In the genomic region with DNA sequence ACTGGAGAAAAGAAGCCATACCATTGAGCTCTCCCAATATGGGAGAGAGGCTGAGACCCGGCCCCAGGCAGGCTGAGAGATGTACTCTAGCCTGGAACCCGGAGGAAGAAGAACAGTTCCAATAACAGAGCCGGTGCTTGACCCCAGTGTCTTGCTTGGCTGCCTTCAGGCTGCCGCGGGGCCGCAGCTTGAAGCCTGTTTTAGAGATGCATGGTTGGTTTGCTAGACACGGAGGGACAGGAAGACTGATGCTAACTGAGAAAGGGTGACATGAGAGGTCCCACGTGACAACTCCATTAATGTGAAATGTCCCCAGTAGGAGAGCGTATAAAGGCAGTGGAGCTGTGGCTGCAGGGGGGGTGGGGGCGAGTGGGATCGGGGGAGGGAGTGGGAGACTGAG, we compare ENCODE assay signal across 17 mouse cellular contexts.
A peak's percentile ranks its signal among the peaks of the same experiment; 100 is the strongest.
DNase-seq lines count a peak whose midpoint lies in the region; ATAC-seq lines count a peak whose summit lies in the region.
"Had no signal": no experiment of that assay in that cellular context is flagged by ENCODE, and none has a peak within 500 bp of the region (broad histone marks: within the 10 kb centered on the region; RNA-seq: fewer than 3 reads in every experiment).

No protein-coding gene starts in this region.

- H3K9ac ChIP-seq in heart, embryonic 13.5 days = 0 out of 2 replicates have a peak overlapping the region, but pooled peaks have one; percentile 8
- 0 out of 2 replicates have a peak overlapping the region, but pooled peaks have one; percentile 20 for H3K9ac ChIP-seq in midbrain, embryonic 13.5 days (replicated peaks)
- no peak overlapping the region; the same call in 1 of the 2 replicates for H3K9ac ChIP-seq in midbrain, embryonic 11.5 days (ENCODE audit: low read length)
- H3K9ac ChIP-seq in midbrain, embryonic 14.5 days (replicated peaks; ENCODE audit: low read length) = no peak overlapping the region
- H3K9ac ChIP-seq: limb, embryonic 15.5 days; lung, embryonic 14.5 days had no signal

- no peak for ATAC-seq in heart, embryonic 13.5 days (ENCODE audit: extremely low read depth, insufficient number of reproducible peaks, low FRiP score, low TSS enrichment)
- ATAC-seq in midbrain, embryonic 13.5 days = no peak
- no peak for ATAC-seq in midbrain, embryonic 11.5 days (ENCODE audit: low FRiP score)
- ATAC-seq in midbrain, embryonic 14.5 days (ENCODE audit: low FRiP score, low TSS enrichment) = no peak
- ATAC-seq: forebrain, embryonic 16.5 days had no signal

- no peak for DNase-seq in heart, adult 11 months
- no peak for DNase-seq in midbrain, embryonic 11.5 days (ENCODE audit: low spot score, missing footprints)
- no peak for DNase-seq in midbrain, embryonic 14.5 days
- DNase-seq in adrenal gland, postnatal 36 days = no peak
- DNase-seq in lung, postnatal 25 days (ENCODE audit: low spot score) = no peak
- DNase-seq: adrenal gland, postnatal 14 days; cerebellum, adult 9-11 months; gastrocnemius, postnatal 25 days; lung, embryonic 14.5 days; right cerebral cortex, adult 18-20 months; spleen, adult 18-20 months; thymus, postnatal 4 days had no signal

- H3K27me3 ChIP-seq in heart, embryonic 13.5 days (replicated peaks) = peaks cover 15% of the 10 kb centered on the region; the same call in 1 of the 2 replicates
- H3K27me3 ChIP-seq in midbrain, embryonic 13.5 days = peaks cover 1% of the 10 kb centered on the region; the same call in 1 of the 2 replicates
- no peaks in the 10 kb centered on the region; the same call in 1 of the 2 replicates for H3K27me3 ChIP-seq in midbrain, embryonic 11.5 days (ENCODE audit: control insufficient read depth, insufficient read depth, low read length)
- no peaks in the 10 kb centered on the region for H3K27me3 ChIP-seq in midbrain, embryonic 14.5 days (ENCODE audit: control insufficient read depth, insufficient read depth, low read length)

- no peak overlapping the region for H3K27ac ChIP-seq in heart, embryonic 13.5 days (replicated peaks)
- H3K27ac ChIP-seq in midbrain, embryonic 13.5 days = peak overlapping the region; percentile 87
- no peak overlapping the region for H3K27ac ChIP-seq in midbrain, embryonic 11.5 days (ENCODE audit: low read depth, low read length)
- 0 out of 2 replicates have a peak overlapping the region, but pooled peaks have one; percentile 80 for H3K27ac ChIP-seq in midbrain, embryonic 14.5 days (replicated peaks; ENCODE audit: low read depth, low read length)
- H3K27ac ChIP-seq: limb, embryonic 15.5 days; stomach, postnatal 0 days had no signal

- H3K4me2 ChIP-seq in heart, embryonic 13.5 days = no peak overlapping the region
- H3K4me2 ChIP-seq in midbrain, embryonic 13.5 days (replicated peaks) = no peak overlapping the region
- H3K4me2 ChIP-seq in midbrain, embryonic 11.5 days = no peak overlapping the region
- no peak overlapping the region for H3K4me2 ChIP-seq in midbrain, embryonic 14.5 days (ENCODE audit: low read length)
- H3K4me2 ChIP-seq: limb, embryonic 15.5 days; lung, embryonic 14.5 days had no signal

- no peaks in the 10 kb centered on the region for H3K9me3 ChIP-seq in heart, embryonic 13.5 days
- no peaks in the 10 kb centered on the region for H3K9me3 ChIP-seq in midbrain, embryonic 13.5 days
- no peaks in the 10 kb centered on the region for H3K9me3 ChIP-seq in midbrain, embryonic 11.5 days (ENCODE audit: control insufficient read depth, low read length)
- no peaks in the 10 kb centered on the region for H3K9me3 ChIP-seq in midbrain, embryonic 14.5 days (ENCODE audit: control insufficient read depth, low read length)
- H3K9me3 ChIP-seq: limb, embryonic 15.5 days had no signal

- H3K4me1 ChIP-seq in heart, embryonic 13.5 days = peaks cover 40% of the 10 kb centered on the region
- peaks cover 85% of the 10 kb centered on the region for H3K4me1 ChIP-seq in midbrain, embryonic 13.5 days (replicated peaks)
- peaks cover 62% of the 10 kb centered on the region for H3K4me1 ChIP-seq in midbrain, embryonic 11.5 days (ENCODE audit: control insufficient read depth, insufficient read depth, low read length)
- H3K4me1 ChIP-seq in midbrain, embryonic 14.5 days (ENCODE audit: control insufficient read depth, insufficient read depth, low read length) = peaks cover 71% of the 10 kb centered on the region

- WGBS in heart, embryonic 13.5 days = 58% methylated on average over 11 of the region's 11 CpGs
- 18% methylated on average over 11 of the region's 11 CpGs for WGBS in midbrain, embryonic 13.5 days
- WGBS in midbrain, embryonic 11.5 days = 25% methylated on average over 11 of the region's 11 CpGs
- WGBS in midbrain, embryonic 14.5 days = 9% methylated on average over 11 of the region's 11 CpGs

- H3K36me3 ChIP-seq in heart, embryonic 13.5 days = no peaks in the 10 kb centered on the region
- no peaks in the 10 kb centered on the region for H3K36me3 ChIP-seq in midbrain, embryonic 13.5 days
- no peaks in the 10 kb centered on the region for H3K36me3 ChIP-seq in midbrain, embryonic 11.5 days (ENCODE audit: control insufficient read depth, insufficient read depth, low read length)
- H3K36me3 ChIP-seq in midbrain, embryonic 14.5 days (ENCODE audit: control insufficient read depth, insufficient read depth, low read length) = no peaks in the 10 kb centered on the region
- H3K36me3 ChIP-seq: limb, embryonic 15.5 days had no signal

- H3K4me3 ChIP-seq in heart, embryonic 13.5 days = no peak overlapping the region
- no peak overlapping the region for H3K4me3 ChIP-seq in midbrain, embryonic 13.5 days (replicated peaks)
- H3K4me3 ChIP-seq in midbrain, embryonic 11.5 days (ENCODE audit: low read depth, low read length) = no peak overlapping the region
- H3K4me3 ChIP-seq in midbrain, embryonic 14.5 days (replicated peaks; ENCODE audit: low read depth, low read length) = no peak overlapping the region
- H3K4me3 ChIP-seq: limb, embryonic 15.5 days had no signal

Comparison
In these comparisons a context has a peak if more than half of its experiments do, and no peak if none do; other contexts are left out.
1. H3K27ac ChIP-seq: peak in midbrain, embryonic 13.5 days (single experiment) and midbrain, embryonic 14.5 days (single experiment); none in heart, embryonic 13.5 days (single experiment) and midbrain, embryonic 11.5 days (single experiment).
2. H3K9ac ChIP-seq: peak in heart, embryonic 13.5 days (single experiment) and midbrain, embryonic 13.5 days (single experiment); none in midbrain, embryonic 11.5 days (single experiment) and midbrain, embryonic 14.5 days (single experiment).